8 mouse cellular contexts compared by ENCODE assay signal in the genomic region with DNA sequence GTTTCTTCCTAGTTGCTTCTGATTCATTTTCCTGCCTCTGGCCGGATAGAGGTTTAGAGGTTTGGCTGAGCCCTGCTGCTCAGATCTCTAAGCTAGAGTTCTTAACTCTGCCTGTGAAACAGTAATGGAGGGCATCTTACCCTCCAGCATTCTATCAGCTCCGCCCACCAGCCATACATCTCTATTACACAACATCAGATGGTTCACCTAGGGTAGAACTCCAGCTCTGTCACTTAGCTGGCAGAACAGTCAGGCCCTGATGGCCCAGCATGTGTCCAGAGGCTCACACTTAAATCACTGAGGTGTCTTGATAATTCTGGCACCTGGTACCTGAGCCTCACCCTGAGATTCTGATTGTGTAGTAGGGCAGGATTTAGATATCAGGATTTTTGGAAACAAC. TPM values are rescaled to one million over a fixed set of nuclear protein-coding genes. Genes with fewer than 3 reads are reported as not detected.
DNase-seq lines count a peak whose midpoint lies in the region; ATAC-seq and TF ChIP-seq lines count a peak whose summit lies in the region.

No protein-coding gene starts in this region.

- H3K27ac ChIP-seq in intestine, embryonic 14.5 days (ENCODE audit: low read depth) = peak overlapping the region; percentile 68
- H3K27ac ChIP-seq in intestine, postnatal 0 days (ENCODE audit: low read depth, low read length) = no peak overlapping the region
- H3K27ac ChIP-seq in embryonic fibroblast, embryonic 13.5 days (ENCODE audit: insufficient read depth, low read length) = peak overlapping the region; percentile 87
- peak overlapping the region; percentile 72 for H3K27ac ChIP-seq in limb, embryonic 13.5 days

- ATAC-seq in intestine, embryonic 14.5 days (replicated peaks; ENCODE audit: low FRiP score, low TSS enrichment, low read depth) = no peak
- ATAC-seq in intestine, postnatal 0 days = no peak
- no peak for ATAC-seq in limb, embryonic 13.5 days (ENCODE audit: low FRiP score, low read depth)

- no peaks in the 10 kb centered on the region for H3K9me3 ChIP-seq in intestine, embryonic 14.5 days (ENCODE audit: control insufficient read depth, low read length)
- H3K9me3 ChIP-seq in intestine, postnatal 0 days (ENCODE audit: control insufficient read depth) = no peaks in the 10 kb centered on the region
- H3K9me3 ChIP-seq in limb, embryonic 13.5 days = no peaks in the 10 kb centered on the region

- H3K27me3 ChIP-seq in intestine, embryonic 14.5 days (replicated peaks; ENCODE audit: control insufficient read depth, insufficient read depth, low read length) = no peaks in the 10 kb centered on the region
- H3K27me3 ChIP-seq in intestine, postnatal 0 days (replicated peaks; ENCODE audit: control insufficient read depth, insufficient read depth, low read length) = no peaks in the 10 kb centered on the region
- no peaks in the 10 kb centered on the region for H3K27me3 ChIP-seq in limb, embryonic 13.5 days

- no peak overlapping the region for H3K4me3 ChIP-seq in intestine, embryonic 14.5 days (ENCODE audit: low read depth, low read length)
- H3K4me3 ChIP-seq in intestine, postnatal 0 days (ENCODE audit: low read depth, low read length) = no peak overlapping the region
- no peak overlapping the region for H3K4me3 ChIP-seq in embryonic fibroblast, embryonic 13.5 days (ENCODE audit: insufficient read depth, low read length)
- no peak overlapping the region for H3K4me3 ChIP-seq in limb, embryonic 13.5 days

- no peak for TF ChIP-seq CTCF in intestine, postnatal 0 days (IDR thresholded peaks at IDR 0.05; ENCODE audit: low read depth)
- TF ChIP-seq CTCF in embryonic fibroblast, embryonic 13.5 days (IDR thresholded peaks at IDR 0.05; ENCODE audit: borderline replicate concordance, insufficient read depth, low read length) = no peak

- H3K4me1 ChIP-seq in intestine, embryonic 14.5 days (replicated peaks; ENCODE audit: control insufficient read depth, insufficient read depth, low read length) = peaks cover 28% of the 10 kb centered on the region
- peaks cover 5% of the 10 kb centered on the region; the same call in 1 of the 2 replicates for H3K4me1 ChIP-seq in intestine, postnatal 0 days (replicated peaks; ENCODE audit: control insufficient read depth, insufficient read depth, low read length)
- peaks cover 35% of the 10 kb centered on the region for H3K4me1 ChIP-seq in embryonic fibroblast, embryonic 13.5 days (ENCODE audit: control insufficient read depth, insufficient read depth, low read length)
- H3K4me1 ChIP-seq in limb, embryonic 13.5 days = peaks cover 52% of the 10 kb centered on the region

- 52% methylated on average over 2 of the region's 2 CpGs for WGBS in intestine, embryonic 14.5 days
- 91% methylated on average over 2 of the region's 2 CpGs for WGBS in intestine, postnatal 0 days
- WGBS in limb, embryonic 13.5 days = 63% methylated on average over 2 of the region's 2 CpGs

- DNase-seq in intestine, embryonic 14.5 days (ENCODE audit: low spot score) = no peak
- peak; percentile 74 for DNase-seq in NIH3T3 (ENCODE audit: low read depth)
- no peak for DNase-seq in cerebellum, adult 9-11 months
- DNase-seq in urinary bladder, postnatal 36 days (ENCODE audit: low spot score in 2 of 2) = no peak
- no peak for DNase-seq in frontal cortex, postnatal 14 days (ENCODE audit: low spot score in 2 of 2)

- peak; percentile 28; the same call in 1 of the 2 replicates for TF ChIP-seq POLR2A in embryonic fibroblast, embryonic 13.5 days (IDR thresholded peaks at IDR 0.05; ENCODE audit: low read depth, low read length)

- H3K36me3 ChIP-seq in intestine, embryonic 14.5 days (ENCODE audit: control insufficient read depth, insufficient read depth, low read length) = peaks cover 26% of the 10 kb centered on the region
- H3K36me3 ChIP-seq in intestine, postnatal 0 days (ENCODE audit: control insufficient read depth, insufficient read depth) = no peaks in the 10 kb centered on the region
- H3K36me3 ChIP-seq in limb, embryonic 13.5 days = peaks cover 19% of the 10 kb centered on the region

- no peak overlapping the region for H3K4me2 ChIP-seq in intestine, embryonic 14.5 days (ENCODE audit: low read length)
- H3K4me2 ChIP-seq in intestine, postnatal 0 days (replicated peaks; ENCODE audit: low read depth) = no peak overlapping the region
- 0 out of 2 replicates have a peak overlapping the region, but pooled peaks have one; percentile 16 for H3K4me2 ChIP-seq in limb, embryonic 13.5 days (replicated peaks)

- H3K9ac ChIP-seq in intestine, embryonic 14.5 days (ENCODE audit: low read length) = no peak overlapping the region
- H3K9ac ChIP-seq in intestine, postnatal 0 days (ENCODE audit: low read depth, low read length) = no peak overlapping the region
- H3K9ac ChIP-seq in limb, embryonic 13.5 days = no peak overlapping the region

RNA-seq across cellular contexts. Expression of a gene that starts 20.3 kb away (rescaled TPM):
- polyA plus RNA-seq in intestine, embryonic 14.5 days (2014; fragmentation: Nextera tagmentation; extraction: Ambion mirVana) = 13.3 and 13.6 TPM in 2 replicates
- 8.6 and 9.2 TPM in 2 replicates for polyA plus RNA-seq in intestine, postnatal 0 days (2015; fragmentation: Nextera tagmentation; extraction: Ambion mirVana)
- polyA plus RNA-seq in embryonic fibroblast, embryonic 13.5 days (2011; ENCODE audit: insufficient read length, low read depth, missing spikeins) = 208 and 272 TPM in 2 replicates
- polyA plus RNA-seq in limb, embryonic 13.5 days (2015; fragmentation: Nextera tagmentation; extraction: Ambion mirVana) = 8.8 and 10.2 TPM in 2 replicates

RNA-seq across cellular contexts. Expression of a gene that starts 43.6 kb away (rescaled TPM):
- 95.0 and 104 TPM in 2 replicates for polyA plus RNA-seq in intestine, embryonic 14.5 days (2014; fragmentation: Nextera tagmentation; extraction: Ambion mirVana)
- 37.8 and 39.0 TPM in 2 replicates for polyA plus RNA-seq in intestine, postnatal 0 days (2015; fragmentation: Nextera tagmentation; extraction: Ambion mirVana)
- 216 and 238 TPM in 2 replicates for polyA plus RNA-seq in embryonic fibroblast, embryonic 13.5 days (2011; ENCODE audit: insufficient read length, low read depth, missing spikeins)
- 83.6 and 86.4 TPM in 2 replicates for polyA plus RNA-seq in limb, embryonic 13.5 days (2015; fragmentation: Nextera tagmentation; extraction: Ambion mirVana)

Comparison
In these comparisons a context has a peak if more than half of its experiments do, and no peak if none do; other contexts are left out.
1. RNA of a gene that starts 20.3 kb away (polyA plus RNA-seq): 208 to 272 TPM in embryonic fibroblast, embryonic 13.5 days; 13.3 to 13.6 TPM in intestine, embryonic 14.5 days, 8.8 to 10.2 TPM in limb, embryonic 13.5 days and 8.6 to 9.2 TPM in intestine, postnatal 0 days; every median in the first group is over 10 times any median in the second.